Mouse (Mus musculus): Measurements from ENCODE around the gene Frem3.
"Not testable (repeated sequence)": the region's sequence is repeated elsewhere in the genome, so short reads cannot be mapped to it uniquely, and the experiment has no call there.

DNA sequence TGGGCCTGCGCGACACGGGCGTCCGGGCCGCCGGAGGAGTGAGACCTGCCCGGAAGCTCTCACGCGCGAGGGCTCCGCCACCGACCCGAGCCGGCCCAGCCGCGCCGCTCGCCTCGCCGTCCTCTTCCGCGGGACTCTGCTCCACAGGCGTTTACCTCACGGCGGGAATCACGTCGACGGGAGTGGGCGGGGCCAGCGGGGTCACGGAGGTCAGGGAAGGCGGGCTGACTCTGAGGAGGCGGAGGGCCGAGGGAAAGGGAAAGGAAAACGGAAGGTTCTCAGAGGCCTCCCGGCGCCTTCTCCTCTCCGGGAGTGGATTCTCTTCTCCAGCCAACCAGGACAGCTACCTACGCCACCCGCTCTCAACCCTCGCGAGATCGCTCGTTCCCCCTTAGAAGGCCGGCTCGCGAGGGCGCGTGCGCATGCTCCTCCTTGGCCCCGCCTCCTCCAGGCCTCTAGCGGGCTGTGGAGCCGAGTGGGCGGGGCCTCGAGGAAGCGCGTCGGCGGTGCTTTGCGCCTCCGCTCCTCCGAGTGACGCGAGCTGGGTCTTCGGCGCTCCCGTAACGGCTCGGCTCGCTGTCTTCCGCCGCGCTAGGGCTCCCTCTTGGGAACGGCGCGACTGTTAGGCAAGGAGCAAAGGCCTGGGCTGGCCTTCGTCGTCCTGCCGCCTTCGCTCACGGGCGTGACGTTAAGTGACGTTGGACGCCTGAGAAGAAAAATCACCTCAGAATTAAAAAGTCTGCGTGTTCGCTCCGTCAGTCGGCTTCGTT, 128.5 kb downstream of the Frem3 start, which contains the start of gene Smarca5:
- TF ChIP-seq POLR2A (IDR thresholded peaks at IDR 0.05; ENCODE audit: low read depth, low read length), result peak; percentile 61
- not testable (repeated sequence) for TF ChIP-seq CTCF (IDR thresholded peaks at IDR 0.05; ENCODE audit: extremely low read depth, insufficient read depth, insufficient read length, insufficient replicate concordance)

Measured in spleen, adult 2 months (tissue).